Mouse (Mus musculus): ENCODE measurements around the gene Zmiz1.

Gene Zmiz1

DNA sequence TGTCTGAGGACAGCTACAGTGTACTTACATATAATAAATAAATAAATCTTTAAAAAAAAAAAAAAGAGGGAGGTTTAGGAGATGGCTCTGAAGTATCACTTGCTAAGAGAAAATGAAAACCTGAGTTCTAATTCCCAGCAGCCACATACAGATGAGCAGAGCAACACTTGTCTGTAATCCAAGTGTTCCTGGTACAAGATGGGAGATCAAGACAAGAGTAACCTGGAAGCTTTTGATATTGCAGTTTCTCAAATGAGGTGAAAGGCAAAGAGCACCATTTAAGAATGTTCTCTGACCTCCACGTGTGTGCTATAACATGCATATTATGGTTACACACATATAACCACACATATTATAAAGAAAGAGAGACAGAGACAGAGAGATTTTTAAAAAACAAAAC is 132.4 kb downstream of the Zmiz1 start:
- no peak for DNase-seq (ENCODE audit: low spot score)

DNA sequence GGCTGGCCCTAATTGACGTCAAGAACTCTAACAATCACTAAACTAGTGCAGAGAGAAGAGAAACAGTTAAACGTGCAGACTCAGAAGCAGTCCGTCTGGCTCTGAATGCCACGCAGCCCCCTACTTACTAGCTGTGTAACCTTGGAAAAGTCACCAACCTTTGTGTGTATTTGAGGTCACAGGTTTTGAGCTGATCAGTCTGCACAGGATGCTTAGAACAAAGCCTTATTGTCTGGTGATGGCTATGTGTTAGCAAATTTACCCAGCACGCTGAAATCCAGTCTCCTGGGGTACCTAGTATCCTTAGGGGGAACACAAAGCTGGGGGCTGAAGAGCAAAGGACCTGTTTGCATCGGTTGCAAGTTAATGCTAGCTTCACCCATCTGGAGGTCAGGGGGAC is 133.5 kb downstream of the Zmiz1 start:
- DNase-seq (ENCODE audit: low spot score), result no peak

DNA sequence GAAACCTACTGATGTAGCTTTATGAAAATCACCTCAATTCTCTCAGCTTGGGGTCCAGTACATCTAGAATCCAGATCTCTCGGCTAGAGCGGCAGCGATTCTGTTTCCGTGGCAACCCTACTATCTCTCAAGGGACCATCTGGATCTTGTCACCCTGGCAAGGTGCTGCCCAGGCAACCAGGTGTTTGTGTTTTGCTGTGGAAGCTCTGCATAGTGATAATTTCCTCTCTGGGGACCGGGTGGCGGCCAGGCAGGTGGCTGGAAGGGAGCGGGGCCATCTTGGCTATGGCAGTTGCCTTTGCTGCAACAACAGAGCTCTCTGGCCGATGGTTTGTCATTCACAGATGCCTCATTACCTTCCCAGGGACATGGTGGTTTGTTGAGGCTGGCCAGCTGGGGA is 134.9 kb downstream of the Zmiz1 start:
- DNase-seq (ENCODE audit: low spot score), result no peak

GRCm38 (mm10) chr14:25594611-25595010 is 135.6 kb downstream of the Zmiz1 start:
- DNase-seq (ENCODE audit: low spot score), result no peak

- no peak for DNase-seq (ENCODE audit: low spot score)
Observed at GRCm38 (mm10) chr14:25598960-25599359, 140.0 kb downstream of the Zmiz1 start.

DNA sequence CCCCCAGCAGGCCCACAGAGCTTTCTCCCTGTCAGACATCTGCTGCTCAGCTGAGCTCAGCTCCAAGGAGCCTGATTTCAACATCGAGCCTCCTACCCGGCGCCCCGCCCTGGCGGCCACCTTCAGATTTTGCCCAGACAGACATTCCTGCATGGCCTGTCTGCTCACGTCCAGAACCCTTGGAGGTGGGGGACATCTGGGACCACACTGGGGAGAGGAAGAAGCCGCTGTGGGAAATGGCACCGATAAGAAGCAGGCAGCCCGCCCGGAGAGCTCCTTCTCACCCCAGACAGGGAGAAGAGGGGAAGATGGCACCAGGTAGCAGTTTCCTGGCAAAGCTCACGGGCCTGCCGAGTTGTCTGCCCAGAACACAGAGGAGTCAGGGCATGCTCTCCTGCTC is 140.9 kb downstream of the Zmiz1 start:
- peak; percentile 60 for DNase-seq (ENCODE audit: low spot score)

- DNase-seq (ENCODE audit: low spot score), result no peak
Observed at GRCm38 (mm10) chr14:25600358-25600757, 141.4 kb downstream of the Zmiz1 start.

- no peak for DNase-seq (ENCODE audit: low spot score)
Observed at GRCm38 (mm10) chr14:25600951-25601350, 142.0 kb downstream of the Zmiz1 start.

DNA sequence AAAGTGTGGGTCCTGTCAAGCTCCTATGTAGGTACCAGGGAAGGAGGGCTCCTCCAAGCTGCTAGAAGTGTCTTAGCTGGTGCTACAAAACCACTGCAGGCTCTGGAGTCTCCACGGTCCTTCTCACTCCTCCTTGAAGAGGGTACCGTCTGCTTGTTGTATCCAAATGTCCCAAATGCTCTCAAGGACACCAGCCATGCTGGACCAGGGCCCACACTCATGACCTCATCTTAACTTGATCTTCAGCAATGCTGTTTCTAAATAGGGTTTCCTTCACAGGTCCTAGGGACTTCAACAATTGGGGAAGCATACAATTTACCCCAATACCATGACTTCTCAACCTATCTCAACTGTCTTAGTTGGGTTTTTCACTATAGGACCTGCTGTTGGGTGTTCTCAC is 143.0 kb downstream of the Zmiz1 start:
- DNase-seq (ENCODE audit: low spot score), result no peak

- DNase-seq (ENCODE audit: low spot score), result peak; percentile 8
Observed at GRCm38 (mm10) chr14:25604395-25605142, 145.6 kb downstream of the Zmiz1 start.

- DNase-seq (ENCODE audit: low spot score), result peak; percentile 48
Observed at GRCm38 (mm10) chr14:25606372-25607140, 147.6 kb downstream of the Zmiz1 start.

- DNase-seq (ENCODE audit: low spot score), result peak; percentile 33
Observed at GRCm38 (mm10) chr14:25607141-25607967, 148.4 kb downstream of the Zmiz1 start.

DNA sequence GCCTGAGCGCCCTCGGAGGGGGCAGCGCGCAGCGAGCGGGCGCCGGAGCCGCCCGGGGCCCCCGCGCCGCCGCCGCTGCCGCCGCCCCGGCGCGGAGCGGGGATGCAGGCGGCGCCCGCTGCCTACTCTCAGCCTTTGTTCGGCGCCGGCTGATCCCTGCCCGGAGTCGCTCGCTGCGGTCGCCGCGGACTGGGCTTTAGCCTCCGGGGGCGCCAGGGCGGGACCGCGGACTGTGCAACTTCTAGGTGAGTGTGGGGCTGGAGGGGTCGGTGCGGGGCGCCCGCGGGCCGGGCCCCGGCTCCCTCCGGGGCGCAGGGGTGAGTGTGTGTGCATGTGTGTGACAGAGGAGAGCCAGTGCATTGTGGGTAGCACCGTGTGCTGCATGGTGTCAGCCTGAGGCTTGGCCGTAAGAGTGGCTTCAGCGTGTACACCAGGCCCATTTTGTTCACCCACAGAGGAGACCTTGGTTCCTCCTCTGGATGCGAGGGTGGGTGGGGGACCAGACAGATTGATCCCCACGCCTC is 149.0 kb downstream of the Zmiz1 start:
- DNase-seq (ENCODE audit: low spot score), result no peak

GRCm38 (mm10) chr14:25608618-25609017 is 149.6 kb downstream of the Zmiz1 start:
- DNase-seq (ENCODE audit: low spot score), result no peak

- no peak for DNase-seq (ENCODE audit: low spot score)
Observed at GRCm38 (mm10) chr14:25609355-25609754, 150.4 kb downstream of the Zmiz1 start.

DNA sequence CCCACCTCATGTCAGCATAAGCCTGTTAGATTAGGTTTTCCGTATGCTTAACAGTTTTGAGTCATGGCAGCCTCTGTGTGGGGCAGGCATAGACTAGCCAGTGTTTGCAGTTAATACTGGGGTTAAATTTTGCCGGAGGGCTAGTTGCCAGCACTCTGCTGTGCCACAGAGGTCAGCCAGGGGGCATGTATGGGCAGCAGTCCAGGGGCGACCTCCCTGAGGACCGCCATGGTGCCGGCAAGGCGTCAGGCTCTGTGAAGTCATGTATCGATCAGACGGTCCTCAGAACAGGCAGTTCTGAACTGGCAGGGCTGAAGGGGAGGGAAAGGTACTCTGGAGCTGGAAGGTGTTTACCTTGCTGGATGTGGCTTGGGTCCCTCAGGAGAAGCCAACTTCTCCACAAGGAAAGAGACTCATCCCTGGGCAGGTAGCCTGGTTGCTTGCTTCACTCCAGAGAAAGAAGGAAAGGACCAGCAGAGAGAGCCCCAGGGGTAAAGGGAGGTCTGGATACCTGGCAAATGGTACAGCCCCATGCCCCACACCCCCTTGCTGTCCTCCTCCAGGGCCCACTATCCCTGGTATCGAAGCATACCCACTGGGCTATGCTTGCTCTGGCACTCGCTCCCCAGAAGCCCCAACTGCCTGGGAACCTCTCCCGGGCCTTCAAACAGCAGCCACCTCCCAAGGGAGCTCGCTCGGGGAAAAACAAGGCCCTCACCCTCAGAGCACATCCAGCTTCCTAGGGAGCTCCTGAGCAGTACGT is 151.6 kb downstream of the Zmiz1 start:
- DNase-seq (ENCODE audit: low spot score), result no peak

- DNase-seq (ENCODE audit: low spot score), result no peak
Observed at GRCm38 (mm10) chr14:25611159-25611697, 152.2 kb downstream of the Zmiz1 start.

- DNase-seq (ENCODE audit: low spot score), result no peak
Observed at GRCm38 (mm10) chr14:25611815-25612698, 153.1 kb downstream of the Zmiz1 start.

GRCm38 (mm10) chr14:25613942-25614575 is 155.1 kb downstream of the Zmiz1 start:
- DNase-seq (ENCODE audit: low spot score), result no peak

GRCm38 (mm10) chr14:25614684-25615083 is 155.7 kb downstream of the Zmiz1 start:
- DNase-seq (ENCODE audit: low spot score), result no peak
